Comparison of ENCODE assay signal across 24 mouse cellular contexts in the genomic region with DNA sequence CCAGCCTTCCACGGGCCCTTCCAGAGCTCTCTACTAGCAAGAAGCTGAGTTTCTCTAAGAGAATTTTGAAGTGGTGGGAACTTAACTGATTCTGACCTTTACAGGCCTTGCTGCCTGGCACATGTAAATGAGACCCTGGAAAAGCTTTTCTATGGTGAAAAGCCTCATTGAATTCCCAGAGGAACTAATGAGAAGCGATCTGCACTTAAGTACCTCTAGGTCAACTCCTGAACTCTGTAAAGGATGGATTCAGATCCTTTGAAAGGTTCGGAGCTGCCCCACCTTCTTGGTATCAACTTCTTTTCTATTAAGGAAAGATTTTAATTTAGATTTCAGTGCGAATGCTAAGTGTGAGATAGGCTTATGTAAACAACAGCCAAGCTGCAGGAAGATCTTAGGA.
"Had no signal": no experiment of that assay in that cellular context is flagged by ENCODE, and none has a peak within 500 bp of the region (broad histone marks: within the 10 kb centered on the region; RNA-seq: fewer than 3 reads in every experiment).

No protein-coding gene starts in this region.

- ATAC-seq: hindbrain, postnatal 0 days; intestine, embryonic 16.5 days; liver, embryonic 12.5 days had no signal

- H3K4me3 ChIP-seq: gastrocnemius, adult 2 months; heart, embryonic 10.5 days; heart, embryonic 12.5 days; hindbrain, embryonic 13.5 days; hindbrain, embryonic 15.5 days; kidney, embryonic 15.5 days; limb, embryonic 13.5 days; limb, embryonic 15.5 days; liver, embryonic 12.5 days had no signal

- H3K27ac ChIP-seq: gastrocnemius, adult 2 months; heart, embryonic 10.5 days; hindbrain, embryonic 13.5 days; hindbrain, embryonic 15.5 days; hindbrain, postnatal 0 days; kidney, embryonic 15.5 days; limb, embryonic 13.5 days; limb, embryonic 15.5 days; liver, embryonic 12.5 days had no signal

- H3K27me3 ChIP-seq: heart, embryonic 12.5 days; hindbrain, embryonic 13.5 days; hindbrain, embryonic 15.5 days; kidney, embryonic 15.5 days; limb, embryonic 13.5 days; limb, embryonic 15.5 days; liver, embryonic 12.5 days had no signal

- H3K4me2 ChIP-seq: heart, embryonic 12.5 days; hindbrain, embryonic 13.5 days; hindbrain, embryonic 15.5 days; kidney, embryonic 15.5 days; limb, embryonic 13.5 days; limb, embryonic 15.5 days; liver, embryonic 12.5 days had no signal

- H3K4me1 ChIP-seq: limb, embryonic 13.5 days; limb, embryonic 15.5 days; liver, embryonic 12.5 days had no signal

- DNase-seq: gastrocnemius, adult 2 months; gastrocnemius, postnatal 10 days; gastrocnemius, postnatal 25 days; heart, adult 18-20 months; heart, postnatal 10 days; heart, postnatal 36 days; kidney, adult 11 months; kidney, adult 2 months; kidney, adult 9 months; kidney, postnatal 14 days; kidney, postnatal 36 days; layer of hippocampus, adult 9-11 months; layer of hippocampus, postnatal 36 days; left cerebral cortex, postnatal 4 days had no signal

- H3K9ac ChIP-seq: heart, embryonic 12.5 days; hindbrain, embryonic 13.5 days; hindbrain, embryonic 15.5 days; kidney, embryonic 15.5 days; limb, embryonic 13.5 days; limb, embryonic 15.5 days; liver, embryonic 12.5 days had no signal

- H3K9me3 ChIP-seq: heart, embryonic 10.5 days; heart, embryonic 12.5 days; hindbrain, embryonic 13.5 days; hindbrain, embryonic 15.5 days; kidney, embryonic 15.5 days; limb, embryonic 13.5 days; limb, embryonic 15.5 days; liver, embryonic 12.5 days had no signal
